Mouse (Mus musculus) midbrain, embryonic 14.5 days (tissue): ENCODE measurements around the gene Spo11. TPM values are rescaled to one million over a fixed set of nuclear protein-coding genes. Genes with fewer than 3 reads are reported as not detected.
A peak's percentile ranks its signal among the peaks of the same experiment; 100 is the strongest.

Source experiments
- ATAC-seq: fragments of 200-750 bp; cut with Nextera tagmentation; 2 replicates; pipeline ENCODE4 v1.8.0; 2017; ENCODE audit warnings: moderate number of reproducible peaks, moderate library complexity; ENCODE audit not compliant: low FRiP score, low TSS enrichment
- DNase-seq: peaks from one replicate; pipeline ENCODE4 v3.0.0-alpha.2; 2015
- H3K27ac ChIP-seq: fragments of 300-500 bp; sonication (generic); replicated peaks from 2 replicates; pipeline ENCODE4 v1.5.1; 2014; ENCODE audit warnings: mild to moderate bottlenecking, low read depth, low read length, moderate library complexity
- H3K27me3 ChIP-seq: fragments of 300-500 bp; sonication (generic); 2 replicates; pipeline ENCODE4 v1.6.1; 2014; ENCODE audit warnings: low read length, control low read depth, mixed read lengths; ENCODE audit not compliant: control insufficient read depth, insufficient read depth
- H3K36me3 ChIP-seq: fragments of 300-500 bp; sonication (generic); 2 replicates; pipeline ENCODE4 v1.6.1; 2014; ENCODE audit warnings: low read length, control low read depth; ENCODE audit not compliant: control insufficient read depth, insufficient read depth
- H3K4me1 ChIP-seq: fragments of 300-500 bp; sonication (generic); 2 replicates; pipeline ENCODE4 v1.6.1; 2014; ENCODE audit warnings: mild to moderate bottlenecking, antibody characterized with exemption, low read length, control low read depth; ENCODE audit not compliant: control insufficient read depth, insufficient read depth
- H3K4me2 ChIP-seq: fragments of 300-500 bp; sonication (generic); 2 replicates; pipeline ENCODE4 v1.6.1; 2014; ENCODE audit warnings: mild to moderate bottlenecking, low read length, moderate library complexity
- H3K4me3 ChIP-seq: fragments of 300-500 bp; sonication (generic); replicated peaks from 2 replicates; pipeline ENCODE4 v1.5.1; 2014; ENCODE audit warnings: low read depth, low read length
- H3K9ac ChIP-seq: fragments of 300-500 bp; sonication (generic); replicated peaks from 2 replicates; pipeline ENCODE4 v1.6.1; 2014; ENCODE audit warnings: mild to moderate bottlenecking, low read length, moderate library complexity
- H3K9me3 ChIP-seq: fragments of 300-500 bp; sonication (generic); 2 replicates; pipeline ENCODE4 v1.6.1; 2016; ENCODE audit warnings: low read length, control low read depth, mixed read lengths; ENCODE audit not compliant: control insufficient read depth
- WGBS: fragments of 180-500 bp; shearing (Covaris S2); extraction: QIAGEN DNeasy Blood & Tissue Kit; methylation state at CpG from one replicate; pipeline ENCODE4 v1.1.7; 2014; 5-methylcytosine and 5-hydroxymethylcytosine counted together
- polyA plus RNA-seq: library from polyadenylated mRNA; unstranded; fragments of >200 nt; fragmentation: Nextera tagmentation; extraction: Ambion mirVana; gene quantifications from 2 replicates; pipeline ENCODE4 v1.2.1, GENCODE M21; 2014

Gene Spo11
- polyA plus RNA-seq, 1 experiment from 2014 or later = 0.68 TPM

DNA sequence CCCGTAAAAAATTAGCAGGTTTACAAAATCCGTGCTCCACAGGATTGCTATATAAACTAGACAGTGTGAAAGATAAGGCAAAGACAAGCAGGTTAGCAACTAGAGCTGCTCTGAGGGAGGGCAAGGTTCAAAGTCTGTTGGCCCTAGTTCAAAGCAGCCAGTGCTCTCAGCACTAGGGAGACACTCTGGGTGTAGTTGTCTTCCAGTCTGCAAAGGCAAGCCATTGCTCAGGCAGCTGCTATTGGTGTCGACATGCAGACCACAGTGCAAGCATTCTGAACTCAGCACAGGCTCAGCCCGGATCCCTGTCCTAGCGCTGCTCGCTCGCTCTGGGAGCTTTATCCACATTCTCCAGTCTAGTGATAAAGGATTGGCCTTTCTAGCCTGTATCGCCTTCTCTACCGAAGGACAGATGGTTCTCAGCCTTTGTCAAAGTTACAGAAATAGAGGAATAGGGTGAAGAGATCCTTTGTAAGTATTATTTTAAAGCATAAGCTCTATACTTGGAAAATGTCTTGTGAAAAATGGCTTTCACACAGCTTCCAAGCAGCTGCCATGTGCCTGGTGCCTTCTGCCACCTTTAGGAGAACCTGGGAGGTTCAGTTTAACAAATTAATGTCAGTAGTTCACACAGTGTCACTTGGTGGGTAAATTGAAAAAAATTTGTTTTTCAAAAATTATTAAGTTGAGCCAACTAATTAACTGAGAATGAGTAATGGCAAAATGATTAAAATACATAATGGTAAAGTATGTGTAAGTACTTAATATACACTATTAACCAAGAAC is 5.5 kb downstream of the Spo11 start:
- no peaks in the 10 kb centered on the region for H3K9me3 ChIP-seq
- 75% methylated on average over 9 of the region's 9 CpGs for WGBS
- no peak overlapping the region for H3K4me2 ChIP-seq
- no peaks in the 10 kb centered on the region for H3K36me3 ChIP-seq
- H3K4me1 ChIP-seq = no peaks in the 10 kb centered on the region
- ATAC-seq (no peak), DNase-seq (no peak)
- H3K9ac ChIP-seq = no peak overlapping the region
- no peak overlapping the region for H3K4me3 ChIP-seq
- H3K27me3 ChIP-seq = no peaks in the 10 kb centered on the region
- H3K27ac ChIP-seq = no peak overlapping the region

GRCm38 (mm10) chr2:172990161-172990560 is 12.7 kb downstream of the Spo11 start:
- Histone ChIP-seq H3K9me3 (no peaks in the 10 kb centered on the region), H3K27me3 (no peaks in the 10 kb centered on the region), H3K4me1 (no peaks in the 10 kb centered on the region), H3K4me2 (no peak overlapping the region), H3K36me3 (no peaks in the 10 kb centered on the region), H3K9ac (no peak overlapping the region), H3K4me3 (no peak overlapping the region), H3K27ac (no peak overlapping the region)
- DNase-seq = no peak
- no peak for ATAC-seq
- WGBS = 73% methylated on average over 6 of the region's 6 CpGs

- ATAC-seq = no peak
- Histone ChIP-seq H3K36me3 (no peaks in the 10 kb centered on the region), H3K9me3 (no peaks in the 10 kb centered on the region), H3K4me1 (peaks cover 7% of the 10 kb centered on the region; the same call in 1 of the 2 replicates), H3K4me2 (no peak overlapping the region), H3K27ac (no peak overlapping the region), H3K9ac (no peak overlapping the region), H3K27me3 (no peaks in the 10 kb centered on the region), H3K4me3 (no peak overlapping the region)
- WGBS = 17% methylated on average over 4 of the region's 4 CpGs
- peak; percentile 89 for DNase-seq
Measured at GRCm38 (mm10) chr2:172996207-172996606, 18.7 kb downstream of the Spo11 start.

DNA sequence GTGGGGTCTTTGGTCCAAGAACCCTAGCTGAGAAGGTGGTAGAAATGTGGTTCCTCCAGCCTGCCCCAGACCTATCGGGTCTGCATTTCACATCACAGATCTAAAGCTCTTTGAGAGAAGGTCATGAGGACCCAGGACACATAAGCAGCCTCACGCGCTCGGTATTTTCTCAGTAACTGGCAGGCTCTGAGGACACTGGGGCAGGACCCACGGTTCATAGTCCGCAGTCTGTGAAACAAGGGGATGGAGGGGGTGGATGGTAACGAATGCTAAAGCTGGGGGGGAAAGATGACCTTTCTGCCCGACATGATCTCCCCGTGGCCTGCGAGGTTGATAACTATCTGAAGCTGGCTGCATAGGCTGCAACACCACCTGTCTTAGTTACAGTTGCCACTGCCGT is 20.2 kb downstream of the Spo11 start:
- H3K4me3 ChIP-seq = no peak overlapping the region
- no peak overlapping the region for H3K27ac ChIP-seq
- no peak for ATAC-seq
- WGBS = 72% methylated on average over 11 of the region's 11 CpGs
- H3K36me3 ChIP-seq = peaks cover 3% of the 10 kb centered on the region
- H3K4me1 ChIP-seq = peaks cover 11% of the 10 kb centered on the region; the same call in 1 of the 2 replicates
- H3K9me3 ChIP-seq = no peaks in the 10 kb centered on the region
- H3K9ac ChIP-seq = no peak overlapping the region
- DNase-seq = no peak
- no peak overlapping the region for H3K4me2 ChIP-seq
- no peaks in the 10 kb centered on the region for H3K27me3 ChIP-seq

GRCm38 (mm10) chr2:172998478-172998877 is 21.0 kb downstream of the Spo11 start:
- 64% methylated on average over 7 of the region's 7 CpGs for WGBS
- no peaks in the 10 kb centered on the region for H3K27me3 ChIP-seq

GRCm38 (mm10) chr2:172999630-173000284 is 22.3 kb downstream of the Spo11 start, which contains the start of gene Rae1:
Gene Rae1 (plus strand): TSS chr2:173000117.
- H3K4me1 ChIP-seq = peaks cover 11% of the 10 kb centered on the region; the same call in 1 of the 2 replicates
- H3K9ac ChIP-seq = peak within 1 kb of the TSS; percentile 88
- peak within 1 kb of the TSS; percentile 80 for H3K27ac ChIP-seq
- peak within 1 kb of the TSS; percentile 97 for H3K4me3 ChIP-seq
- under 1% methylated on average over 39 of the region's 45 CpGs for WGBS
- peaks cover 22% of the 10 kb centered on the region for H3K36me3 ChIP-seq
- DNase-seq (peak; percentile 100), ATAC-seq (peak; percentile 95)
- H3K4me2 ChIP-seq = peak within 1 kb of the TSS; percentile 90
- no peaks in the 10 kb centered on the region for H3K27me3 ChIP-seq
- H3K9me3 ChIP-seq = no peaks in the 10 kb centered on the region

More at GRCm38 (mm10) chr2:172998478-172998877, 21.0 kb downstream of the Spo11 start:
- DNase-seq (no peak), ATAC-seq (no peak)
- H3K36me3 ChIP-seq = peaks cover 9% of the 10 kb centered on the region
- H3K4me2 ChIP-seq = no peak overlapping the region
- no peak overlapping the region for H3K27ac ChIP-seq
- H3K9me3 ChIP-seq = no peaks in the 10 kb centered on the region
- no peak overlapping the region for H3K4me3 ChIP-seq
- no peak overlapping the region for H3K9ac ChIP-seq
- H3K4me1 ChIP-seq = peaks cover 11% of the 10 kb centered on the region; the same call in 1 of the 2 replicates

GRCm38 (mm10) chr2:173000285-173000652 is 22.8 kb downstream of the Spo11 start:
- H3K4me1 ChIP-seq = peaks cover 11% of the 10 kb centered on the region; the same call in 1 of the 2 replicates
- H3K9me3 ChIP-seq = no peaks in the 10 kb centered on the region
- peak overlapping the region; percentile 88 for H3K9ac ChIP-seq
- WGBS = under 1% methylated on average over 37 of the region's 42 CpGs
- H3K4me3 ChIP-seq = peak overlapping the region; percentile 97
- peaks cover 27% of the 10 kb centered on the region for H3K36me3 ChIP-seq
- H3K27ac ChIP-seq = peak overlapping the region; percentile 80
- peak overlapping the region; percentile 90 for H3K4me2 ChIP-seq
- DNase-seq (no peak), ATAC-seq (peak; percentile 84)
- H3K27me3 ChIP-seq = no peaks in the 10 kb centered on the region

- WGBS = 18% methylated on average over 8 of the region's 8 CpGs
- ATAC-seq = no peak
- no peak overlapping the region for H3K27ac ChIP-seq
Measured at GRCm38 (mm10) chr2:173000921-173001320, 23.4 kb downstream of the Spo11 start.

More at GRCm38 (mm10) chr2:173000921-173001320, 23.4 kb downstream of the Spo11 start:
- H3K36me3 ChIP-seq = peaks cover 30% of the 10 kb centered on the region
- H3K4me1 ChIP-seq = peaks cover 11% of the 10 kb centered on the region; the same call in 1 of the 2 replicates
- DNase-seq = no peak
- no peaks in the 10 kb centered on the region for H3K27me3 ChIP-seq
- peak overlapping the region; percentile 88 for H3K9ac ChIP-seq
- H3K9me3 ChIP-seq = no peaks in the 10 kb centered on the region
- peak overlapping the region; percentile 97 for H3K4me3 ChIP-seq
- H3K4me2 ChIP-seq = peak overlapping the region; percentile 90
